Mouse (Mus musculus) liver, postnatal 0 days (tissue): ENCODE data around the gene Ttn.

Experiments used
- CTCF ChIP-seq: sonication (generic); IDR thresholded peaks from 2 replicates; pipeline ENCODE4 v1.5.1; 2016; ENCODE audit warnings: antibody characterized with exemption, low read depth
- EP300 ChIP-seq: IDR thresholded peaks from 2 replicates; pipeline ENCODE4 v1.6.1; 2016; ENCODE audit warnings: antibody characterized with exemption, low read depth, mild to moderate bottlenecking

DNA sequence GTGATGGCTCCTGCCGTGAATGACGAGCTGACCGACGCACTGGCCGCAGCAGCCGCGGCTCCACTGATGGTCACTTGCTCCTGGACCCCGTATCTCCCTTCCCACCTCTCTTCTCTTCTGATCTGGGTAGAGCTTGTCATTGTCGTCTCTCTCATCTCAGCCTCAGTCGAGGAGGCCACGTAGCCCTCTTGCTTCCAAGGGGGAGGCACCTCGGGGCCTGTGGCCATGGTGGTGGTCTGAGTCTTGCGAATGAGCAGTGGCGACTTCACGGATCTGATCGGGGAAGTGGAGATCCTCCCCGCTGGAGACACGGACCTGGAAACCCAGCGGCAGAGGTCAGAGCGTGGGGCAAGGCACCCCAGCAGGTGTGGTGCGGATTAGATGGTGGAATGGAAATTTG is 12.7 kb downstream of the Ttn start:
- TF ChIP-seq CTCF (no peak), EP300 (no peak)
